Mouse (Mus musculus) gastrocnemius, adult 18-20 months (tissue): ENCODE measurements around the gene Batf2. TPM values are rescaled to one million over a fixed set of nuclear protein-coding genes. Genes with fewer than 3 reads are reported as not detected.
A peak's percentile ranks its signal among the peaks of the same experiment; 100 is the strongest.
"Not testable (repeated sequence)": the region's sequence is repeated elsewhere in the genome, so short reads cannot be mapped to it uniquely, and the experiment has no call there.

Experiments
- DNase-seq: peaks from one replicate; pipeline ENCODE4 v3.0.0; 2021; ENCODE audit warnings: low spot score
- long read RNA-seq, 2 experiments: library from polyadenylated mRNA; stranded (forward); transcript quantifications; one replicate each; pipeline ENCODE4 v2.0.0; 2021
- total RNA-seq, 2 experiments: library from RNA; stranded (reverse); gene quantifications; 2 replicates each; pipeline ENCODE4 v1.2.3; 2021

Gene Batf2
- under 1 TPM; 0.37 to 0.43 TPM for total RNA-seq
- long read RNA-seq, experiment 1, result 0 reads
- long read RNA-seq, experiment 2, result 0 reads

GRCm38 (mm10) chr19:6140678-6141393, at the start of gene Batf2:
Gene Batf2 (plus strand): TSS chr19:6140983.
- DNase-seq, result peak; percentile 91

- DNase-seq, result no peak
Observed at GRCm38 (mm10) chr19:6094119-6094518, 46.7 kb upstream of the Batf2 start, which contains the start of gene AC131692.1. Gene AC131692.1 (plus strand): TSS chr19:6094419.

DNA sequence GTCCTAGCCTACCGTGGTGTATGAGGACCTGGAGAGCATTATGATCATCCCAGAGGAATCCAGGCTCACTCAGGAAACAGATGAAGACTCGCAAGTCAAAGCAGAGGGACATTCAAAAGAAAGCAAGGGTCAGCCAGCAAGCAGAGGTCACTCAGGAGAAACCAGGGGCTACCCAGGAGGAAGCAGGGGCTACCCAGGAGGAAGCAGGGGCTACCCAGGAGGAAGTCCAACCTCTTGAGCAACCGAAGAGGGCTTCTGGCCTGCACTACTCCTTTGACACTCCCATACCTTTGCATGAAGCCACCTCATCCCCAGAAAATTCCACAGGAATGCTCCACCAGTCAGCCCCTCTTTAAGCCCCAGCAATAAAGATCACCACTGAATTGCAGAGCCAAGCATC, 42.9 kb upstream of the Batf2 start:
- DNase-seq, result no peak

GRCm38 (mm10) chr19:6101186-6101585, 39.6 kb upstream of the Batf2 start:
- DNase-seq, result no peak

- no peak for DNase-seq
Observed at GRCm38 (mm10) chr19:6102169-6102853, 38.5 kb upstream of the Batf2 start.

- DNase-seq, result no peak
Observed at GRCm38 (mm10) chr19:6104476-6104875, 36.3 kb upstream of the Batf2 start.

- no peak for DNase-seq
Observed at GRCm38 (mm10) chr19:6105586-6105985, 35.2 kb upstream of the Batf2 start, which contains the start of gene Naaladl1. Gene Naaladl1 (plus strand): TSS chr19:6105782.

- no peak for DNase-seq
Observed at GRCm38 (mm10) chr19:6113116-6113515, 27.7 kb upstream of the Batf2 start.

DNA sequence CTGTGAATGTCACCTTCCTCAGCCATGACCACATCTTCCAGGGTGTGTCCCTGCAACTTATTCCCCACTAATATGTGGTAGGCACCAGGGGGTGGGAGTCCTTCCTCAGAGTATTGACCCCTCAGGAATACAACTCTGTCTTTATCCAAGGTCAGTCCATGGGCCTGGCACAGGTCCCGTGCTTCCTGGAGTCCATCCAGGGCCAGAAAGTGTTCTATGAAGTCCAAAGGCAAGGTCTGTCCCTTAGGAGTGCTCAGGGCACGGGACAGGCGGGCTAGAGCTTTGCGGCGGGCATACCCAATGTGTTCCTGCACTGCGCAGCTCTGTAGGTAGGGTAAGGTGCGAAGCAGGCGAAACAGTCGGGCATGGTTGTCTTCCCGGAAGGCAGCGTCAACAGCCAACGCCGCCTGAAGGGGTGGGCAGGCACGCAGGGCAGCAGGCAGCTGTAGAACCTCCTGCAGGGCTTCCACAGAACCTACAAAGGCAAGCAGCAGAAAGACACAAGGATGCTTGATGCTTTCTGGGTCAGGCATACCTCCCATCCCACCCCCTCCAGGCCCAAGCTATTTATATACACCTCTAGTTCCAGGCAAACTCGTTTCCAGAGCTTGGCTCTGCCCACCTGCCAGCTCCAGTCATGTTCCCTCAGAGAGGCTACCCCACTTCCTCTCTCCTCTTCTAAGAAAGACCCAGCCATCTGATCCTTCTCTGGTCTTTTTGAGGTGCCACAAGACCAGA, 24.5 kb upstream of the Batf2 start:
- no peak for DNase-seq

DNA sequence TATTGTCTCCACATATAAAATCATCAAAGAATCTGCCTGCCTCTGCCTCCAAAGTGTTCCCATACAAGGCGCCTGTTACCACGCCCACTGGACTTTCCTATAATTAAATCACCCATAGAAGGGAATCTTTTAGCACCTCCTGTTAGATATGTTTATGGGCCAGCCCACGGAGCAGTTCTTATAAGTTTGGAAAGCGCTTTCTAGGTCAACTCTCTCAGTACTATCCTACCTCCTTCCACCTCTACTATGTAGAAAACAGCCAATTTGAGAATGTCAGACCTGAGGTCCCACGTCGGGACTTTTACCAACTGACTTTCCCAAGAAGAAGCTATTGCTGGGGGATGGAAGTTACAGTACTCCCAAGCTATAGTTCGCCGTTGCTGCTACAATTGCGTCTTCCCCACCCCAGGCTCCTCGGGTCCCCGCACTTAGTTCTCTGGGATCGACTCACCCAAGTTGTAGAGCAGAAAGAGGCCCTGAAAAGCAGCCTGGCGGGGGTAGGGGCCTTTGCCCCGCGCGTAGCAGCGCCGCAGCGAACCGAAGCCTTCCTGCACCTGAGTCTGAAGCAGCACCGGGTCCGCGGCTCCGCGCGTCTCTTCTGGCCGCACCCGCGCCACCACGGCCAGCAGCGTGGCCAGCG, 23.3 kb upstream of the Batf2 start:
- DNase-seq, result no peak

DNA sequence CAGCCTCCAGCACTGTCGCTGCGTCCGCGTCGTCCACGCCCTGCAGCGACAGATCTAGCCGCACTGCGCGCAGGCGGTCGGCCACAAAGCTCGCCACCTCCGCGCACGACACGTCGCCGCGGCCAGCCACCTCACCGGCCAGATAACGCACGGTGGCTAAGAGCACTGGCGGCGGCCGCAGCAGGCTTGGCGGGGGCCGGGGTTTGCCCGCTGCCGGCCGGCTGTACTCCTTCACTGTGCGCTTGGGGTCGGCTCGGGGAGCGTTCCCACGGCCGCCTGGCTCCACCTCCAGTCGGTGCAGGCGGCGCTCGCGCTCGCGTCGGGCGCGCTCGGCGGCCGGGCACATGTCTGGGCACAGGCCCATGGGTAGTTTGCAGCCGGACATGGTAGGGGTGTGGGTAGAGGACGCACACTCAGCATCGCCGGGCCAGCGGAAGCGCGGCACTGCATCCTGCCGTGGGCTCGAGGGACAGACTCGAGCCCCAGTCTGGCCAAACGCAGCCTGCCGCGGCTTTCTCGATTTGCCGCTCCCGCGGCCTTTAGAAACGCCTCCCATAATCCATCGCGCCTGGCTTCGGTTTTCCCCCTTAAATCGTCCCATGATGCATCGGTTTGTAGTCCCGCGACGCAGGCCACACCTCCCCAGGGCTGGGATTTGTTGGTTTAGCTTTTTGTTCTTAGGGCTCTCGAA, 22.7 kb upstream of the Batf2 start, which contains the start of gene Sac3d1:
Gene Sac3d1 (minus strand): TSS at position 665 of the 691 bp plus-strand sequence.
- peak; percentile 88 for DNase-seq

GRCm38 (mm10) chr19:6118677-6119185, 22.1 kb upstream of the Batf2 start:
- DNase-seq, result no peak

GRCm38 (mm10) chr19:6121761-6122160, 19.0 kb upstream of the Batf2 start:
- DNase-seq, result no peak

- no peak for DNase-seq
Observed at GRCm38 (mm10) chr19:6123330-6123729, 17.5 kb upstream of the Batf2 start.

DNA sequence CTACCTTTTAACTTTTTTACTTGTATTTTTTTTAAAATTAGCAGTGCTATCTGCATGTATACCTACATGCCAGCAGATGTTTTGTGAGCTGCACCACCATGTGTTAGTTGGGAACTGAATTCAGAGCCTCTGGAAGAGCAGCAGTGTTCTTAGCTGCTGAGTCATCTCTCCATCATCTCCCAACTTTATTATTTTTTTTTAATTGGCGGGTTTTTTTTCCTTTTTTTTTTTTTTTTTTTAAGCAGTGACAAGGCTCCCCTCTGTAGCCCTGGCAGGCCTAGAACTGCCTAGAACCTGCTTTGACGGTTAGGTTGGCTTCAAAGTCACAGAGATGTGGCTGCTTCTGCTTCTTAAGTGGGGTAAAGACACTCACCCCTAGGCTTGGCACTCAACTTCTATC, 15.9 kb upstream of the Batf2 start:
- no peak for DNase-seq

DNA sequence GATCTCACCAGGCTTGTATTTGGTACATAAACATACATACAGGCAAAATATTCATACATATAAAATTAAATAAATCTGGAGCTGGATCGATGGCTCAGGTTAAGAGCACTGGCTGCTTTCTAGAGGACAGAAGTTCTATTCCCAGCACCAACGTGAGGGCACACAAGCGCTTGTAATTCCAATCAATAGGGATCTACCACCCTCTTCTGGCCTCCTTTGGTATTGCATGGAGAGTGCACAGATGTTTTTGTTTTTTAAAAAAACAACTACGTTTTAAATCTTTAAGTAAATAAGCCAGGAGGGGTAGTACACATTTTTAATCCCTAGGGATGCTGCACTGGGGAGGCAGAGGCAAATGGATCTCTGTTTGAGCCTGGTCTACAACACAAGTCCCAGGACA, 14.5 kb upstream of the Batf2 start:
- DNase-seq, result peak; percentile 60

DNA sequence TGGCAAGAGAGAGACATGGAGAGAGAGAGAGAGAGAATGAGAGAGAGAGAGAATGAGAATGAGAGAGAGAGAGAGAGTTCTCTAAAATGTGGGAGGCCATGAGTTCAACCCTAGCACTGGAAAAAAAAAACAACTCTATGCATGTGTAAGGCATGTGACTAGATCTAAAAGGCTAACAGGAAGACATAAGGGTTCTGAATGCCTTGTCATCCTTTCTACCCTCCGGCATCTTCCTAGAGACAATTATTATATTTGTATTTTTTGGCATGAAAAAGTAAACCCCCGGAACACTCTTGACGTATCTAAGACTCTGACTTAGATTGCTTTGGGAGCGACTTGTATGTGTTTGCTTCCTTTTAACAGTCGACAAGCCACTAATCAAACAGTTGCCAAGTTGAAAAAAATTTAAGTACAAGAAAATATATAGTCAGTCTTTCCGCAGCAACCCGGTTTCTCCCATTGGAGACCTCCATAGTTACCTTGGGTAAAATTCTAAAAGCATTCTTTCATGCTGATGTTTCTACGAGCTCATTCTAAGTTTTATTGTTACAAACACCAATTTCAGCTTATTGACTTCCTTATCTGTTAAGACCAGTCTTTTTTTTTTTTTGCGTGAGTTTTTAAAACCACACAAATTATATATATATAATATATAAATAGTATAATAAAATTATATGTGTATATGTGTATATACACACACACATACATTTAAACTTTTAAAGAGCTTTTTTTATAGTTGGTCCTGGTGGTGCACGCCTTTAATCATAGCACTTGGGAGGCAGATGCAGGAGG, 13.8 kb upstream of the Batf2 start:
- DNase-seq, result no peak

DNA sequence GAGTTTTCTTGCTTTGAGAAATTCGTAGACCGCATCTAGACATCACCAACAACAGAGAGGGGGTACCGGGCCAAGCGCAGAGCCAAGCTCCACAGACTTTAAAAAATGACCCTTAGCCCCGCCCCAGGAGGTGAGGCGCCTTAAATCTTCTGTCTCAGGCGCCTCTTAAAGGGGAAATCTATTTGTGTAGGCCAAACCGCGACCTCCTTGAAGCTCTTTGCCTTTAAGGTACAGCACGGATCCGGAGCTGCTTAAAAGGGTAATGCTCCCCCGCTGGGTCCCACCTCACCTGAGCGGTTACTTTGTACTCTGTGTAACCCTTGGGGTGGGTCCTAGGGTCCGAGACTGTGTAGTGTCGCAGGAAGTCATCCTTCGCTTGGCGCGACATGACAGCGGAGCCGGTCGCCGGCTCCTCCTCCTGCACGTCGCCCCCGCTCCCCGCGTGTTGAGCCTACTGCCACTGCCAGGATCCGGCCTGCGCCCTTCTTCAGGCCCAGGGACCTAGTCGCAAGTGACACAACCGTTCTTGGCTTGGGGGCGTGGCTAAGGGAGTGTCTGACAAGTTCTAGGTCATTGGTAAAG, 12.9 kb upstream of the Batf2 start, which contains the start of gene Snx15:
Gene Snx15 (minus strand): TSS at position 545 of the 582 bp plus-strand sequence.
- peak; percentile 95 for DNase-seq

GRCm38 (mm10) chr19:6130414-6131128, 10.2 kb upstream of the Batf2 start:
- DNase-seq, result not testable (repeated sequence)
